Mouse (Mus musculus) lung, postnatal 0 days (tissue): ENCODE measurements at regions not wholly inside any gene's neighbourhood (a gene's known extent, or its start where the extent isn't known, plus 50 kb on each side); places are given as distances from the start of the nearest gene placed in this dataset.

Experiments used
- CTCF ChIP-seq: IDR thresholded peaks from 2 replicates; pipeline ENCODE4 v1.5.1; 2016; ENCODE audit warnings: antibody characterized with exemption, mild to moderate bottlenecking
- EP300 ChIP-seq: IDR thresholded peaks from 2 replicates; pipeline ENCODE4 v1.6.1; 2016; ENCODE audit warnings: antibody characterized with exemption, mild to moderate bottlenecking, control low read depth

DNA sequence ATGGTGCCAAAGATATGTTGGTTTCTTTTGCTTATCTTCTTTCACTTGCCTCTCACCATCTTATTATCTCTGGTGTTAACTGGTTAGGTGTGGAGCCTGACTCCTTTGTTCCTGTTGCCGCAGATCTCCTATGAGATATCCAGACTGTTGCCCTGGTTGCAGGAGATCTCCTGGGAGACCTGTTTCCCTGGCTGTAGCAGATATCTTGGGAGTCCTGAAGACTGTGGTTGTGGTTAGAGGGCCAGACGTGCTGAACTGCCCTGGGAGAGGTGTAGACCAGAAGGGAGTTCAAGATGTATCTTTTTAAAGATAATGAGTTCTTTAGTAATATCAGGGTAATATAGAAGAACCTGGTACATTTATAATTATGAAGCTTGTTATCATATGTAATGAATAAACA is 224.1 kb downstream of the Pcdh10 start:
- TF ChIP-seq CTCF = no peak
- no peak for TF ChIP-seq EP300
